Mouse (Mus musculus) CH12.LX (cell line): ENCODE results near the gene Rpl36. TPM values are rescaled to one million over a fixed set of nuclear protein-coding genes. Genes with fewer than 3 reads are reported as not detected.
"Not testable (repeated sequence)": the region's sequence is repeated elsewhere in the genome, so short reads cannot be mapped to it uniquely, and the experiment has no call there.

Experiments
- DNase-seq: peaks from one replicate; pipeline ENCODE4 v3.0.0-alpha.2; 2013; ENCODE audit errors: extremely low read depth
- H3K27ac ChIP-seq: 2 replicates; pipeline ENCODE4 v1.5.1; 2012; ENCODE audit warnings: low read depth, mild to moderate bottlenecking, control low read depth, moderate library complexity; ENCODE audit not compliant: insufficient read depth
- H3K27me3 ChIP-seq: replicated peaks from 2 replicates; pipeline ENCODE3; 2012; ENCODE audit warnings: inconsistent platforms
- H3K36me3 ChIP-seq, 2 experiments: replicated peaks in 1 of 2; 2 replicates each; pipeline versions ENCODE3 to v1.6.1; 2012; ENCODE audit warnings: inconsistent platforms in 1 of 2, low read length in 1 of 2, mild to moderate bottlenecking in 1 of 2, mixed read lengths in 1 of 2, moderate library complexity in 1 of 2; ENCODE audit not compliant: control insufficient read depth in 1 of 2, insufficient read depth in 1 of 2
- H3K4me1 ChIP-seq, 2 experiments: 2 replicates each; pipeline ENCODE4 v1.6.1; 2012; ENCODE audit warnings: inconsistent platforms in 1 of 2, moderate library complexity in 1 of 2; ENCODE audit not compliant: insufficient read depth in 2 of 2, control insufficient read depth in 1 of 2
- H3K4me2 ChIP-seq: 2 replicates; pipeline ENCODE4 v1.6.1; 2012; ENCODE audit warnings: low read depth, mild to moderate bottlenecking, control low read depth; ENCODE audit not compliant: poor library complexity, insufficient read depth, severe bottlenecking
- H3K4me3 ChIP-seq, 3 experiments: fragments of 150-350 bp in 1 of 3; sonication (generic) in 1 of 3; replicated peaks in 1 of 3; 2 replicates each; pipeline versions ENCODE3 to v1.5.1; 2011 to 2012; ENCODE audit warnings: low read depth in 2 of 3, low read length in 2 of 3, mild to moderate bottlenecking in 2 of 3, moderate library complexity in 2 of 3, control low read depth in 1 of 3, improper control_type of control experiment in 1 of 3, inconsistent platforms in 1 of 3, mixed read lengths in 1 of 3; ENCODE audit not compliant: poor library complexity in 1 of 3
- H3K79me2 ChIP-seq: replicated peaks from 2 replicates; pipeline ENCODE4 v1.6.1; 2012; ENCODE audit warnings: mild to moderate bottlenecking, moderate library complexity; ENCODE audit not compliant: control insufficient read depth, poor library complexity, insufficient read depth, severe bottlenecking; ENCODE audit errors: extremely low read depth
- H3K9ac ChIP-seq: 2 replicates; pipeline ENCODE4 v1.6.1; 2012; ENCODE audit warnings: low read depth, mild to moderate bottlenecking, control low read depth, moderate library complexity; ENCODE audit not compliant: insufficient read depth
- H3K9me3 ChIP-seq: replicated peaks from 2 replicates; pipeline ENCODE3; 2012; ENCODE audit warnings: low read length, inconsistent platforms, mixed read lengths
- BHLHE40 ChIP-seq: IDR thresholded peaks from 2 replicates; pipeline ENCODE4 v1.6.1; 2011; ENCODE audit warnings: mild to moderate bottlenecking, low read depth, low read length, improper control_type of control experiment
- CHD1 ChIP-seq: IDR thresholded peaks from 2 replicates; pipeline ENCODE4 v1.6.1; 2012; ENCODE audit warnings: low read depth, low read length, improper control_type of control experiment, inconsistent platforms
- CHD2 ChIP-seq: IDR thresholded peaks from 2 replicates; pipeline ENCODE4 v1.6.1; 2011; ENCODE audit warnings: low read length, improper control_type of control experiment
- CTCF ChIP-seq, 2 experiments: IDR thresholded peaks in 1 of 2; conservative IDR thresholded peaks in 1 of 2; 2 replicates each; pipeline ENCODE4 v1.5.1; 2011 to 2012; ENCODE audit warnings: low read depth in 2 of 2, low read length in 2 of 2, improper control_type of control experiment in 1 of 2, inconsistent platforms in 1 of 2, mild to moderate bottlenecking in 1 of 2, moderate library complexity in 1 of 2
- E2F4 ChIP-seq: IDR thresholded peaks from 2 replicates; pipeline ENCODE4 v1.6.1; 2011; ENCODE audit warnings: low read depth, low read length, improper control_type of control experiment; ENCODE audit not compliant: insufficient replicate concordance
- ELF1 ChIP-seq: IDR thresholded peaks from 2 replicates; pipeline ENCODE4 v1.6.1; 2014; ENCODE audit warnings: low read depth, mild to moderate bottlenecking, inconsistent platforms, low read length, improper control_type of control experiment
- EP300 ChIP-seq: IDR thresholded peaks from 2 replicates; pipeline ENCODE4 v1.6.1; 2011; ENCODE audit warnings: low read length, improper control_type of control experiment
- ETS1 ChIP-seq: conservative IDR thresholded peaks from 2 replicates; pipeline ENCODE4 v1.6.1; 2012; ENCODE audit warnings: low read depth, mild to moderate bottlenecking, inconsistent platforms, low read length, improper control_type of control experiment, moderate library complexity
- GABPA ChIP-seq: IDR thresholded peaks from 2 replicates; pipeline ENCODE4 v1.6.1; 2012; ENCODE audit warnings: low read depth, low read length, improper control_type of control experiment, inconsistent platforms; ENCODE audit not compliant: insufficient replicate concordance
- JUN ChIP-seq: IDR thresholded peaks from 2 replicates; pipeline ENCODE4 v1.6.1; 2011; ENCODE audit warnings: low read depth, mild to moderate bottlenecking, low read length, improper control_type of control experiment, moderate library complexity; ENCODE audit not compliant: insufficient read depth
- JUND ChIP-seq: conservative IDR thresholded peaks from 2 replicates; pipeline ENCODE4 v1.6.1; 2011; ENCODE audit warnings: low read depth, low read length, improper control_type of control experiment
- KAT2A ChIP-seq: IDR thresholded peaks from 2 replicates; pipeline ENCODE4 v1.6.1; 2012; ENCODE audit warnings: low read length, improper control_type of control experiment, inconsistent platforms; ENCODE audit not compliant: insufficient replicate concordance
- MAFK ChIP-seq: IDR thresholded peaks from 2 replicates; pipeline ENCODE4 v1.6.1; 2011; ENCODE audit warnings: low read length, improper control_type of control experiment; ENCODE audit not compliant: insufficient replicate concordance
- MEF2A ChIP-seq: IDR thresholded peaks from 2 replicates; pipeline ENCODE4 v1.6.1; 2014; ENCODE audit warnings: low read depth, mild to moderate bottlenecking, inconsistent platforms, low read length, improper control_type of control experiment, borderline replicate concordance
- MXI1 ChIP-seq: IDR thresholded peaks from 2 replicates; pipeline ENCODE4 v1.6.1; 2011; ENCODE audit warnings: mild to moderate bottlenecking, low read depth, low read length, improper control_type of control experiment
- NELFE ChIP-seq: IDR thresholded peaks from 2 replicates; pipeline ENCODE4 v1.6.1; 2011; ENCODE audit warnings: low read depth, low read length, improper control_type of control experiment
- NRF1 ChIP-seq: IDR thresholded peaks from 2 replicates; pipeline ENCODE4 v1.6.1; 2014; ENCODE audit warnings: low read depth, mild to moderate bottlenecking, inconsistent platforms, low read length, improper control_type of control experiment, moderate library complexity
- PAX5 ChIP-seq: IDR thresholded peaks from 2 replicates; pipeline ENCODE4 v1.6.1; 2012; ENCODE audit warnings: low read length, inconsistent platforms, mixed read lengths
- POLR2A ChIP-seq: IDR thresholded peaks from 2 replicates; pipeline ENCODE4 v1.6.1; 2011; ENCODE audit warnings: low read depth, mild to moderate bottlenecking, improper control_type of control experiment, low read length
- POLR2AphosphoS2 ChIP-seq: IDR thresholded peaks from 2 replicates; pipeline ENCODE4 v1.6.1; 2011; ENCODE audit warnings: low read depth, low read length, improper control_type of control experiment
- RAD21 ChIP-seq: IDR thresholded peaks from 2 replicates; pipeline ENCODE4 v1.6.1; 2011; ENCODE audit warnings: low read depth, mild to moderate bottlenecking, low read length, improper control_type of control experiment, moderate library complexity
- RCOR1 ChIP-seq: conservative IDR thresholded peaks from 2 replicates; pipeline ENCODE4 v1.6.1; 2012; ENCODE audit warnings: low read depth, mild to moderate bottlenecking, inconsistent platforms, low read length, improper control_type of control experiment
- SMC3 ChIP-seq: IDR thresholded peaks from 2 replicates; pipeline ENCODE4 v1.6.1; 2011; ENCODE audit warnings: low read depth, low read length, improper control_type of control experiment
- TCF12 ChIP-seq: IDR thresholded peaks from 2 replicates; pipeline ENCODE4 v1.6.1; 2014; ENCODE audit warnings: low read depth, mild to moderate bottlenecking, inconsistent platforms, low read length, improper control_type of control experiment
- USF1 ChIP-seq: IDR thresholded peaks from 2 replicates; pipeline ENCODE4 v1.6.1; 2014; ENCODE audit warnings: low read depth, mild to moderate bottlenecking, inconsistent platforms, low read length, improper control_type of control experiment
- USF2 ChIP-seq: conservative IDR thresholded peaks from 2 replicates; pipeline ENCODE4 v1.6.1; 2011; ENCODE audit warnings: low read depth, low read length, improper control_type of control experiment
- ZC3H11A ChIP-seq: IDR thresholded peaks from 2 replicates; pipeline ENCODE4 v1.6.1; 2012; ENCODE audit warnings: low read depth, mild to moderate bottlenecking, inconsistent platforms, low read length, improper control_type of control experiment
- ZKSCAN1 ChIP-seq: IDR thresholded peaks from 2 replicates; pipeline ENCODE4 v1.6.1; 2012; ENCODE audit warnings: low read depth, inconsistent platforms, low read length, improper control_type of control experiment, borderline replicate concordance
- ZMIZ1 ChIP-seq: IDR thresholded peaks from 2 replicates; pipeline ENCODE4 v1.6.1; 2012; ENCODE audit warnings: low read depth, mild to moderate bottlenecking, inconsistent platforms, low read length, improper control_type of control experiment
- ZNF384 ChIP-seq: IDR thresholded peaks from 2 replicates; pipeline ENCODE4 v1.6.1; 2012; ENCODE audit warnings: low read depth, low read length, improper control_type of control experiment, inconsistent platforms
- dilution Hi-C: fragments of 300-500 bp; cut with MboI; formaldehyde crosslinking; loops from 2 replicates; pipeline ENCODE4 v1.14.3; 2020; ENCODE audit warnings: low sequenced_read_pairs; ENCODE audit not compliant: extremely low pct_unique_long_range_greater_than_20kb, extremely low pct_ligation_motif_present
- in situ Hi-C: fragments of 300-500 bp; cut with MboI; formaldehyde crosslinking; loops from 3 replicates; pipeline ENCODE4 v1.14.3; 2019; ENCODE audit warnings: low sequenced_read_pairs, low pct_ligation_motif_present, low pct_unique_long_range_greater_than_20kb, mixed read lengths
- polyA plus RNA-seq: library from polyadenylated mRNA; unstranded; fragments of >175 nt; gene quantifications from 2 replicates; pipeline ENCODE4 v1.2.1, GENCODE M21; 2012; ENCODE audit warnings: low read depth; ENCODE audit not compliant: insufficient read length
- total RNA-seq, 2 experiments: library from RNA; depleted of rRNA; stranded (reverse); fragments of 300-350 nt in 1 of 2; fragments of >200 nt in 1 of 2; gene quantifications; 2 replicates each; pipeline ENCODE4 v1.2.3; 2012 to 2014

The Rpl36 gene
- total and polyA plus RNA-seq, 3 experiments, result 1,364 to 4,995 (median 1,734) TPM

DNA sequence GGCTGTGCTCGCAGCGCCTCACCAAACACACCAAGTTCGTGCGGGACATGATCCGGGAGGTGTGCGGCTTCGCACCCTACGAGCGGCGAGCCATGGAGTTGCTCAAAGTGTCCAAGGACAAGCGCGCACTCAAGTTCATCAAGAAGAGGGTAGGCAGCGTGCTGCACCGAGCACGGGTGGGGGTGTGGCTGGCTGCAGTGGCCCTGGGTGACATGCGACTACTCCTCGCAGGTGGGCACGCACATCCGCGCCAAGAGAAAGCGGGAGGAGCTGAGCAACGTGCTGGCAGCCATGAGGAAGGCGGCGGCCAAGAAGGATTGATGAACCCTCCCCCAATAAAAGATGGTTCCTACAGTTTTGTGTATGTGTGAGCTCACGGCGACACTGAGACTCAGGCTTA, 677 bp downstream of the Rpl36 start:
- Histone ChIP-seq H3K36me3 (peaks cover 51 to 53% of the 10 kb centered on the region in 2 experiments), H3K4me2 (peak overlapping the region; percentile 62), H3K27ac (peak overlapping the region; percentile 85), H3K9ac (peak overlapping the region; percentile 71), H3K79me2 (peaks cover 43% of the 10 kb centered on the region), H3K4me3 (peak overlapping the region; percentile 70 to 84 (median 82)), H3K4me1 (peaks cover 21 to 51% of the 10 kb centered on the region in 2 experiments)
- H3K9me3 ChIP-seq, H3K27me3 ChIP-seq, DNase-seq, dilution Hi-C loops, in situ Hi-C loops: not testable (repeated sequence)

GRCm38 (mm10) chr17:56614391-56615135, 1.3 kb downstream of the Rpl36 start:
- peak overlapping the region; percentile 62 for H3K4me2 ChIP-seq
- H3K27ac ChIP-seq, result peak overlapping the region; percentile 85; the same call in 1 of the 2 replicates
- peak overlapping the region; percentile 71 for H3K9ac ChIP-seq
- peaks cover 38% of the 10 kb centered on the region for H3K79me2 ChIP-seq
- H3K4me1 ChIP-seq, result peaks cover 21 to 51% of the 10 kb centered on the region in 2 experiments
- in situ Hi-C loops, result no loop called here
- peaks cover 58 to 60% of the 10 kb centered on the region in 2 experiments for H3K36me3 ChIP-seq
- H3K4me3 ChIP-seq, result peak overlapping the region; percentile 70 to 84 (median 82)
- no peak for DNase-seq
- dilution Hi-C loops, result no loop called here
- no peaks in the 10 kb centered on the region for H3K9me3 ChIP-seq
- H3K27me3 ChIP-seq, result no peaks in the 10 kb centered on the region
- no peak for TF ChIP-seq MAFK
- TF ChIP-seq CHD2, result 0 out of 2 replicates have a peak, but pooled peaks have one; percentile 58
- no peak for TF ChIP-seq RAD21
- no peak for TF ChIP-seq SMC3
- TF ChIP-seq TCF12, result 0 out of 2 replicates have a peak, but pooled peaks have one; percentile 25
- TF ChIP-seq POLR2A, result peak; percentile 52
- no peak for TF ChIP-seq GABPA
- TF ChIP-seq RCOR1, result no peak
- TF ChIP-seq USF2, result no peak
- TF ChIP-seq CTCF (conservative IDR thresholded peaks at IDR 0.05 in 1 of 2, IDR thresholded peaks at IDR 0.05 in 1 of 2; ENCODE audit: low read depth in 2 of 2, low read length in 2 of 2), result peak in 1 of 2 experiments; percentile 5; a peak in 1 of 4 replicates
- TF ChIP-seq ZNF384, result no peak
- TF ChIP-seq NELFE, result no peak
- no peak for TF ChIP-seq JUN
- TF ChIP-seq POLR2AphosphoS2, result peak; percentile 93
- TF ChIP-seq PAX5, result no peak
- TF ChIP-seq ELF1, result no peak
- TF ChIP-seq CHD1, result no peak
- no peak for TF ChIP-seq ETS1
- peak; percentile 62; the same call in 1 of the 2 replicates for TF ChIP-seq ZMIZ1
- TF ChIP-seq E2F4, result no peak
- no peak for TF ChIP-seq ZKSCAN1
- TF ChIP-seq BHLHE40, result no peak
- TF ChIP-seq MXI1, result no peak
- TF ChIP-seq NRF1, result no peak
- no peak for TF ChIP-seq MEF2A
- no peak for TF ChIP-seq USF1
- no peak for TF ChIP-seq KAT2A
- no peak for TF ChIP-seq JUND
- TF ChIP-seq EP300, result no peak
- TF ChIP-seq ZC3H11A, result no peak
- TF ChIP-seq, all 38 proteins: peak for 6
